Mouse (Mus musculus): ENCODE data around the gene B4galt2.

Gene B4galt2

GRCm38 (mm10) chr4:117870437-117870836 lies 12.8 kb downstream of the B4galt2 start:
- in situ Hi-C loops (cut with MseI, MboI) = no loop called here

GRCm38 (mm10) chr4:117869317-117869716 lies 14.0 kb downstream of the B4galt2 start:
- in situ Hi-C loops (cut with MseI, MboI) = loop anchor here in 1 of 2 experiments (5.0 kb wide), 1 partner anchor 37 kb away; the partner anchor contains the start of gene Slc6a9

- in situ Hi-C loops (cut with MseI, MboI) = loop anchor here in 1 of 2 experiments (5.0 kb wide), 1 partner anchor 36 kb away; the partner anchor contains the start of gene Slc6a9
Observed at GRCm38 (mm10) chr4:117867823-117868222, 15.5 kb downstream of the B4galt2 start.

DNA sequence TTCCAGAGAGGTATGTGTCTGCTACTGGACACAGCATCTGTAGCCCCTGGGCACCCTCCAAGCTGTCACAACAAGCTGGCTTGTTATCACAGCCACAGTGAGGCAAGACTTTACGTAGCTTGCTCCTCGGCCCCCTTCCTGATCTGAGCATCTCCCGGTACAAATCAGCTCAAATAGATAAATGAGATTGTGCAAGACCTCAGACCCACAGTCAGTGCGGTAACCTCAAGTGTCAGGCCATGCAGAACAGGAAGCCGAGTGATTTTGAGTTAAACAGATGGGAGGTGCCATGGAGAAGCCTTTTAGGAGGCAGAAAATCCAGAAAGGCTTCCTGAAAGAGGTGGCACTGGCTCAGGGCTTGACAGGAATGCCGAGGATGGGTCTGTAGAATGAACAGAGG lies 16.3 kb downstream of the B4galt2 start:
- in situ Hi-C loops (cut with MseI, MboI) = loop anchor here in 1 of 2 experiments (5.0 kb wide), 1 partner anchor 35 kb away; the partner anchor contains the start of gene Slc6a9

- in situ Hi-C loops (cut with MseI, MboI) = loop anchor here in 1 of 2 experiments (5.0 kb wide), 1 partner anchor 34 kb away; the partner anchor contains the start of gene Slc6a9
Observed at GRCm38 (mm10) chr4:117866083-117866482, 17.2 kb downstream of the B4galt2 start.

GRCm38 (mm10) chr4:117862823-117863222 lies 20.5 kb downstream of the B4galt2 start:
- in situ Hi-C loops (cut with MseI, MboI) = no loop called here

DNA sequence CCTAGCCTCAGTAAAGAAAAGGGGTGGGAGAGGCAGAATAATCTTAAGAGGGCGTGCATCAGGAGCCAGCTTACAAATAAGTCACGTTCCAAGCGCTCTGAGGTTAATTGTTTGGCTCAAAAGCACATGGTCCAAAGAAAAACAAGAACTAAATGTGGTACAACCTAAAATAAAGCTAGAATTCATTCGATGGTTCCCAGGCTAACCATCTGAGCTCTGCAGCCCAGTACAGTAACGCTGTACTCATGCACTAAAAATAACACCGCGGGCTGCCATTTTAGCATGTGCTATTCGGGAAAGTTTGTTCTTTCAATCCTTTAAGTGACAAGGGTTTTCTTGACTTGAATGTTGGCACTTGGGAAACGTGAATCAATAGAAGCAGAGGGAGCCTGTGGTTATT lies 22.7 kb downstream of the B4galt2 start:
- in situ Hi-C loops (cut with MseI, MboI) = no loop called here

DNA sequence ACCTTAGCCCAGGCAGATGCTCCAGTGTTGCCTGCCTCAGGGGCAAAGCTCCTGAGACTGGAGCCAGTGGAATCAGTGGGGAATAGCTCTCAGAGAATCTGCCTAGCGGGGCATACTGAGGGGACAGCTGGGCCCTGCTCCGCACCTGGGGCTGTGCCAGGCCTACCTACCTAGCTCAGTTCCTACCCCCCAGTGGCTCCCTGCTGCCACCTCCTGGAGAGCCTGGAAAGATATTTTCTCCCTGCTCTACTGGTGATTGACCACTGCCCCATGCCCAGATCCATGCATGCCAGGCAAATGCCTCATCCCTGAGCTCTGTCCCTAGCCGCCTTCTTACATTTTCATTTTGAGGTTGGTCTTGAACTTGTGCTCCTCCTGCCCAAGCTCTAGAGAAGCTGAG lies 24.5 kb downstream of the B4galt2 start:
- in situ Hi-C loops (cut with MseI, MboI) = no loop called here

DNA sequence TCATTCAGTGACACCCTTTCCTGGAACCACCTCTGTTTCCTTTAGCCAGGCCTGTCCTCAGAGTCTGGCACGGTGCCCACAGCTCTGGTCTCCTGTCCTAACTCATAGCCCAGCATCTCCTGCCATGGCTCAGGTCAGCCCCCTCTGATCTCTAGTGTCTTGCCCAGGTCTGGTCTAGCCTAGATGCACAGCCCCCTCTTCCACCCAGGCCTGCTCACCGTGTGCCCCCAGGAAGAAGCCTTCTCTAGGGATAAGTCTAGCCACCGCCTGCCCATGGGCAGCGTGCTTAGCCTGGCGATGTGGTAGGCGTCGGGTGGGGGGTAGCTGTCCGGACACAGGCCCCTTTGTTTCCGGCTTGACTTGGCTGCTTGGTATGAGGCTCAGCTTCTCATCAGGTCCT lies 28.1 kb downstream of the B4galt2 start:
- in situ Hi-C loops (cut with MseI, MboI) = no loop called here

- in situ Hi-C loops (cut with MseI, MboI) = no loop called here
Observed at GRCm38 (mm10) chr4:117852152-117852868, 31.0 kb downstream of the B4galt2 start.

DNA sequence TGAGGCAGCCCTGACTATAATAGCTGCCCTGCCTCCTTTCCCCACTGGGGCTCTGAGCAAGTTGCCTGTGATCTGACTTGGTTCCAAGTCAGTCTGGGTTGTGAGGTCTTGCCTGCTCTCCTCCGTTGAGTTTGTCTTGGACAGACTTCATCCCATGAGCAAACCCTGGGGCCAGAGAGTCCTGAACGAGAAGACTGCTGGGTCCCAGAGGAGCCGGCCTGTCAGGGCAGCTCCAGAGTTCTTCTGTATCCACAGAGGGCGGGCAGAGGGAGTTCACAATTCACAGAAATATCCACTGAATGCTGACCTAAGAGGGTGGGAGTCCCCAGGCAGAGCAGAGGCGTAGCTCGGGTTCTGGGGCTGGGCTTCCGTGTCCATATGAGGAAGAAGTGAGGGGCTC lies 32.4 kb downstream of the B4galt2 start:
- in situ Hi-C loops (cut with MseI, MboI) = no loop called here

- in situ Hi-C loops (cut with MseI, MboI) = no loop called here
Observed at GRCm38 (mm10) chr4:117850176-117850575, 33.1 kb downstream of the B4galt2 start.

GRCm38 (mm10) chr4:117849506-117849905 lies 33.8 kb downstream of the B4galt2 start:
- in situ Hi-C loops (cut with MseI, MboI) = no loop called here

DNA sequence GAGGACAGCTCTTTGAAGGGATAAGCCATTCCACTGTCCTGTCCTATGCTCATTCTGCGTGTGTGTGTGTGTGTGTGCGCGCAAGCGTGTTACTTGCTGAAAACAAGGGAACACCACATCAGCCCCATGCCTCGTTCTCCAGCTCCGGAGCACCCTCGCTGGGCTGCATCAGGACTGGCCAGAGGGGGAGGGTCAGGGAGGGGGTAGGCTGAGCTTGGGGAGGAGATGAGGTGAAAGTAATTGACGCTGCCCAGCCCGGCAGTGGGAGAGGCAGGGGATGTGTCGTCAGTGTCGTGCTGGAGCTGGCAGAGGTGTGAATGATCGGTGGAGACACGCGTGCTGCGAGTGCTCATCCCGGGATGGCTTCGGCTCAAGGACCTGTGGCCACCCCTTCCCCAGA lies 34.2 kb downstream of the B4galt2 start:
- in situ Hi-C loops (cut with MseI, MboI) = no loop called here

DNA sequence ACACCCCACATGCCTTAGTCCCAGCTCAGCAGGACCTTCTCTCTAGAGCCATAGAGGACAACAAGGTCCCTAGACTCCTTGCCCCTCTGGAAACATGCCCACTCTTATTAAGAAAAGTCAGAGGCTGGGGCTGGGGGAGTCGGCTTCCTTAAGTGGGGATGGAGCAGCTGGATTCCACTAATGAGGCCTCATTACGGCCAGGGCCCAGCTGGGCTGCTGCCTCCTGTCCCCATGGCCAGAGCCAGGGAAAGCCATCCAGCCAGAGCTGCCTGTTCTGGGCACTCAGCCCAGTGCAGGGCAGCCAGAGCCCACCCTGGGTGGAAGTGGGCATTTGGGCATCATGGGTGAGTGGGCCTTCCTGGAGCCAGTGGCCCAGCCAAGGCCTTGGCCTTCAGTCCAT lies 36.3 kb downstream of the B4galt2 start:
- in situ Hi-C loops (cut with MseI, MboI) = no loop called here

DNA sequence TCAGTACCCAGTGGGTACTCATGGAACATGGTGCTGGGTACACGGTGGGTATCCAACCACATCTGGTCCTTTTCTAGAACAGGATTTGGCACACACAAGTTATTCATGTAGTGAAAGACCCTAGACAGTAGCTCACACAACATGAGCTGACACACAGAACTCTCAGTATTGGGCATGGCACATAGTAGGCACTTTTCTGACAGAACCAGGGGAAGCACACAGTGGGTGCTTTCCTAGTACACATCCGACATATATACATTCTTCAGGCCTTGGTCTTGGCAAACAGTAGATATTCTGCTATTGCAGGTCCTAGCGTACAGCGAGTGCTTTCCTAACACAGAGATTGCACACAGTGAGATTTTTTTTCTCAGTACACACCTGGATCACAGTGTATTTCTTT lies 37.0 kb downstream of the B4galt2 start:
- in situ Hi-C loops (cut with MseI, MboI) = no loop called here

GRCm38 (mm10) chr4:117845316-117845715 lies 38.0 kb downstream of the B4galt2 start:
- in situ Hi-C loops (cut with MseI, MboI) = no loop called here

DNA sequence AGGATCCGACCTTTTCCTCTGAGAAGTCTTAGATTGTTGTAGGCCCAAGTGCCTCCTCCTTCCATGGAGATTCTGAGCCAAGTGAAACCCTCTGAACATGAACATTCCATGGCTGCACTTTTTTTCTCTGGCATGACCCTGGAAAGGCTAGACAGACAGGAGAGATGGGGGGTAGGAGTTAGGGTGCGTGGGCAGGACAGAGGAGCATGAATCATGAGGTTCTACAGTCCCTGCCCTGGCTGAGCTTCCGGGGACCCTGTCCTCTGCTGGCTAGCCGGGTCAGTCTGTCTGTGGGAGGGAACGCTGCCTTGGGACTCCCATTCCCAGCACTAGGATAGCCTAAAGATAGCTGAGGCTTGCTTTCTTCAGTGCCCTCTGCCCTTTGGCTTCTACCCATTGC lies 38.8 kb downstream of the B4galt2 start:
- in situ Hi-C loops (cut with MseI, MboI) = no loop called here

- in situ Hi-C loops (cut with MseI, MboI) = no loop called here
Observed at GRCm38 (mm10) chr4:117843101-117843500, 40.2 kb downstream of the B4galt2 start.

- in situ Hi-C loops (cut with MseI, MboI) = no loop called here
Observed at GRCm38 (mm10) chr4:117841566-117841965, 41.7 kb downstream of the B4galt2 start.

DNA sequence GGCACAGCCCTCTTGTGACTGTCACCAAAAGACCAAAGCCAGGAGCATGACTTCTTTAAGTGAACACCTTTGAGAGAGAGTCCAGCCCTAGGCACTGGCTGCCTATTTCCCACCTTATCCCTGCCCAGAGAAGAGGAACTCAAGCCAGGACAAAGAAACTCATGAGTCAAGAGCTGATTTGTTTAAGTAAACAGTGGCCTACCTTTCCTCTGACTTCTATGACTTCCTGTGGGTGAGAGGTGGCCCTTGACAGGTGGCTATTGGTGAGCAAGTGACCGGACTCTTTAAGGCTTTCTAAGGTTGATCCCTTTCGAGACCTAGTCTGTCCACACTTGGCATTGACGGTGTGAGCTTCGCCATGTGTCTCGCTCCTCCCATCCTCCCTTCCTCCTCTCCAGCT lies 42.5 kb downstream of the B4galt2 start:
- in situ Hi-C loops (cut with MseI, MboI) = no loop called here

GRCm38 (mm10) chr4:117839366-117839765 lies 43.9 kb downstream of the B4galt2 start:
- in situ Hi-C loops (cut with MseI, MboI) = loop anchor here in 1 of 2 experiments (10.0 kb wide), 1 partner anchor 245 kb away; no protein-coding TSS in a partner anchor

- in situ Hi-C loops (cut with MseI, MboI) = loop anchor here in 1 of 2 experiments (10.0 kb wide), 1 partner anchor 248 kb away; no protein-coding TSS in a partner anchor
Observed at GRCm38 (mm10) chr4:117837271-117837670, 46.0 kb downstream of the B4galt2 start.

Measured in mouse trophoblast stem cell (cell line).